Mouse (Mus musculus) liver, embryonic 14.5 days (tissue): ENCODE measurements around the gene BC048671.

Source experiments
- CTCF ChIP-seq: IDR thresholded peaks from 2 replicates; pipeline ENCODE4 v1.5.1; 2016; ENCODE audit warnings: antibody characterized with exemption, low read depth, control low read depth
- EP300 ChIP-seq: IDR thresholded peaks from 2 replicates; pipeline ENCODE4 v1.6.1; 2016; ENCODE audit warnings: antibody characterized with exemption, low read depth

DNA sequence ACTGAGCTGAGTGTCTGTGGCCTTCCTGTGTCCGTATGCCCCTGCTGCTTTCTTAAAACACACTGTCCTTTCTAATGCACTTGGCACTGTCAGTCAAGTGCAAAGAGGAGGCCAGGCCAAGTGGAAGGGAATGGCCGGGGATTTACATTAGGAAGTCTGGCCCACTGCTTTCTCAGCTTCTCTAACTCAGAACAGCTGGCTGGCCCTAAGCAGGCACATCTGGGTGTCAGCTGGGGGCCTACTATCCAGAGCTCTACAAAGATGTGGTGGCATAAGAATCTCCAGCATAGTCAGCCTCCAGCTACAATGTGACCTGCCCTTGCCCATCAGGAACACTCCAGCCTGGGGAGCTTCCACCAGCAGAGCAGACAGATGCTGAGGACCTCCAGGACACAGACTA lies 49.0 kb downstream of the BC048671 start:
- no peak for TF ChIP-seq EP300
- no peak for TF ChIP-seq CTCF
